Mouse (Mus musculus) neural tube, embryonic 11.5 days (tissue): ENCODE measurements at regions not wholly inside any gene's neighbourhood (a gene's known extent, or its start where the extent isn't known, plus 50 kb on each side); places are given as distances from the start of the nearest gene placed in this dataset.
A peak's percentile ranks its signal among the peaks of the same experiment; 100 is the strongest.

Experiments
- ATAC-seq: fragments of 200-750 bp; cut with Nextera tagmentation; 2 replicates; pipeline ENCODE4 v1.8.0; 2017; ENCODE audit warnings: moderate number of reproducible peaks, mild to moderate bottlenecking, moderate TSS enrichment, moderate library complexity; ENCODE audit not compliant: insufficient read depth, low FRiP score, low TSS enrichment
- DNase-seq: peaks from one replicate; pipeline ENCODE4 v3.0.0-alpha.2; 2015; ENCODE audit warnings: low spot score
- H3K27ac ChIP-seq: fragments of 300-500 bp; sonication (generic); 2 replicates; pipeline ENCODE4 v1.5.1; 2014; ENCODE audit warnings: low read depth, mild to moderate bottlenecking, low read length
- H3K27me3 ChIP-seq: fragments of 300-500 bp; sonication (generic); 2 replicates; pipeline ENCODE4 v1.6.1; 2014; ENCODE audit warnings: mild to moderate bottlenecking, low read length, mixed read lengths; ENCODE audit not compliant: control insufficient read depth, insufficient read depth
- H3K36me3 ChIP-seq: fragments of 300-500 bp; sonication (generic); 2 replicates; pipeline ENCODE4 v1.6.1; 2014; ENCODE audit warnings: mild to moderate bottlenecking, low read length, moderate library complexity, mixed read lengths; ENCODE audit not compliant: control insufficient read depth, insufficient read depth
- H3K4me1 ChIP-seq: fragments of 300-500 bp; sonication (generic); 2 replicates; pipeline ENCODE4 v1.6.1; 2014; ENCODE audit warnings: low read length, mixed read lengths; ENCODE audit not compliant: control insufficient read depth, insufficient read depth
- H3K4me2 ChIP-seq: fragments of 300-500 bp; sonication (generic); 2 replicates; pipeline ENCODE4 v1.6.1; 2014; ENCODE audit warnings: low read depth, mild to moderate bottlenecking, moderate library complexity
- H3K4me3 ChIP-seq: fragments of 300-500 bp; sonication (generic); 2 replicates; pipeline ENCODE4 v1.5.1; 2014; ENCODE audit warnings: low read depth, low read length
- H3K9ac ChIP-seq: fragments of 300-500 bp; sonication (generic); 2 replicates; pipeline ENCODE4 v1.6.1; 2014; ENCODE audit warnings: mild to moderate bottlenecking, low read length
- H3K9me3 ChIP-seq: fragments of 300-500 bp; sonication (generic); 2 replicates; pipeline ENCODE4 v1.6.1; 2016; ENCODE audit warnings: low read length; ENCODE audit not compliant: control insufficient read depth
- WGBS: fragments of 180-500 bp; shearing (Covaris S2); extraction: QIAGEN DNeasy Blood & Tissue Kit; methylation state at CpG from one replicate; pipeline ENCODE4 v1.1.7; 2014; 5-methylcytosine and 5-hydroxymethylcytosine counted together

DNA sequence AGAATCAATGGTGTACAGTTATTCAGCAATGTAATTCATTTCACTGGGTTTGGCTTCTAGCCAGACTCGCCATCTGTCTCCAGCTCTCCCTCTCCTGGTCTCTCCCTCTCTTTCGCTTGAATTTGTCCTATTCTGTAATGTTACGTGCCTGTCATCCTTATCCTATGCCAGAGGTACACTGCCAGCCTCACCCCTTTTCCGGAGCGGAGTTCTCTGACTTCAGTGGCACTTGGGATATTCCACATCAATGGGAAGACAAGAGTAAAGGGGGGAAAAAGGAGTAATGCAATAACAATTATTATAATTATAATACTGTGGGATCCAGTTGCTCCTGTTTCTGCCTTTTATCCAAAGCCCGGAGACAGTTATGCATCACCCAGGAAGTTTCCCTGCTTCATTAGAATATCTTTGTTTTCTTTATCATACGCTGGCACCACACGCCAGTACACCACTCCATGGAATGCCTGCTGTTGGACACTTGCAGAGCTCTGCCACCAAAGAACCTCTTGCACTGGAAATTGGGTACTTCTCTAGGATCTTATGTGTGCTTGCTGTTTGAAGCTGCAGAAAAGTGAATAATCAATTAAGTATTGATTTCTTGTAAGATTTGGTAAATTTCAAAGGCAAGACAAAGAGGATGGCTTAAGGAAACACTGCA lies 953.6 kb upstream of the Gm8797 start:
- no peaks in the 10 kb centered on the region for H3K27me3 ChIP-seq
- H3K9ac ChIP-seq: no peak overlapping the region
- 0 out of 2 replicates have a peak, but pooled peaks cover 3% of the 10 kb centered on the region for H3K4me1 ChIP-seq
- no peak overlapping the region for H3K4me3 ChIP-seq
- no peaks in the 10 kb centered on the region for H3K9me3 ChIP-seq
- DNase-seq (peak; percentile 20), ATAC-seq (peak; percentile 75)
- H3K36me3 ChIP-seq: no peaks in the 10 kb centered on the region
- H3K4me2 ChIP-seq: no peak overlapping the region
- no peak overlapping the region for H3K27ac ChIP-seq
- 69% methylated on average over 8 of the region's 8 CpGs for WGBS

DNA sequence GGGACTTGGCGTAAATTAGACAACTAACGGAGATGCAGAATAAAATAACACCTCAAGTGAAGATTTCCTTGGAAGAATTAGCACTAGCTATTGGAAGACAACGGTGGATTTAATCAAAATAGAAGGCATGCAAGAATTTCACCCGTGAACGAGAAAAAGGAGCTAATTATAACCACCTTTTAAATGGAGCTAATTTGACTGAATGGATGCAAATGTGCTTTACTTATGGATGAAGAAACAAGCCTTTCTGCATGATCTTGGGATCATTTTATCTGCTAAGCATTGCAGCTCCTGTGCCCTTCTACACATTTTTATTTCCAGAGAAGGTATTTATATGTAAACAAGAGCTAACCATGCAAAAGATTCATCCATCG lies 953.1 kb upstream of the Gm8797 start:
- WGBS: 72% methylated on average over 6 of the region's 6 CpGs
- no peak overlapping the region for H3K4me2 ChIP-seq
- H3K36me3 ChIP-seq: no peaks in the 10 kb centered on the region
- 0 out of 2 replicates have a peak, but pooled peaks cover 3% of the 10 kb centered on the region for H3K4me1 ChIP-seq
- H3K4me3 ChIP-seq: no peak overlapping the region
- ATAC-seq (no peak), DNase-seq (no peak)
- no peak overlapping the region for H3K9ac ChIP-seq
- no peaks in the 10 kb centered on the region for H3K9me3 ChIP-seq
- no peaks in the 10 kb centered on the region for H3K27me3 ChIP-seq
- no peak overlapping the region for H3K27ac ChIP-seq

- no peaks in the 10 kb centered on the region for H3K27me3 ChIP-seq
- DNase-seq (no peak), ATAC-seq (0 out of 2 replicates have a peak, but pooled peaks have one; percentile 4)
- WGBS: 60% methylated on average over 3 of the region's 3 CpGs
- H3K4me3 ChIP-seq: no peak overlapping the region
- H3K9ac ChIP-seq: no peak overlapping the region
- H3K4me1 ChIP-seq: 0 out of 2 replicates have a peak, but pooled peaks cover 3% of the 10 kb centered on the region
- no peak overlapping the region for H3K27ac ChIP-seq
- H3K36me3 ChIP-seq: no peaks in the 10 kb centered on the region
- no peaks in the 10 kb centered on the region for H3K9me3 ChIP-seq
- H3K4me2 ChIP-seq: no peak overlapping the region
Observed at GRCm38 (mm10) chr3:4798366-4798765, 952.2 kb upstream of the Gm8797 start.

- no peaks in the 10 kb centered on the region for H3K4me1 ChIP-seq
- no peak for ATAC-seq
- H3K27me3 ChIP-seq: no peaks in the 10 kb centered on the region
- no peak for DNase-seq
- 96% methylated on average over 1 of the region's 1 CpGs for WGBS
- no peak overlapping the region for H3K4me2 ChIP-seq
- H3K4me3 ChIP-seq: no peak overlapping the region
- H3K9me3 ChIP-seq: no peaks in the 10 kb centered on the region
- no peak overlapping the region for H3K9ac ChIP-seq
- H3K27ac ChIP-seq: no peak overlapping the region
- H3K36me3 ChIP-seq: no peaks in the 10 kb centered on the region
Observed at GRCm38 (mm10) chr3:4834459-4834858, 916.1 kb upstream of the Gm8797 start.

- Histone ChIP-seq H3K9ac (no peak overlapping the region), H3K36me3 (no peaks in the 10 kb centered on the region), H3K4me2 (no peak overlapping the region), H3K4me3 (no peak overlapping the region), H3K27ac (no peak overlapping the region), H3K9me3 (no peaks in the 10 kb centered on the region), H3K27me3 (no peaks in the 10 kb centered on the region), H3K4me1 (no peaks in the 10 kb centered on the region)
- 94% methylated on average over 1 of the region's 1 CpGs for WGBS
- ATAC-seq (no peak), DNase-seq (no peak)
Observed at GRCm38 (mm10) chr3:4835645-4836044, 915.0 kb upstream of the Gm8797 start.

GRCm38 (mm10) chr3:4836888-4837287 lies 913.7 kb upstream of the Gm8797 start:
- ATAC-seq (no peak), DNase-seq (no peak)
- WGBS: 58% methylated on average over 1 of the region's 1 CpGs
- Histone ChIP-seq H3K27ac (no peak overlapping the region), H3K4me3 (no peak overlapping the region), H3K4me2 (no peak overlapping the region), H3K4me1 (no peaks in the 10 kb centered on the region), H3K36me3 (no peaks in the 10 kb centered on the region), H3K9me3 (no peaks in the 10 kb centered on the region), H3K27me3 (no peaks in the 10 kb centered on the region), H3K9ac (no peak overlapping the region)

- H3K27ac ChIP-seq: no peak overlapping the region
- WGBS: 72% methylated on average over 1 of the region's 1 CpGs
- H3K4me3 ChIP-seq: no peak overlapping the region
- H3K27me3 ChIP-seq: no peaks in the 10 kb centered on the region
- H3K9me3 ChIP-seq: no peaks in the 10 kb centered on the region
- H3K9ac ChIP-seq: no peak overlapping the region
- H3K4me1 ChIP-seq: no peaks in the 10 kb centered on the region
- ATAC-seq (peak; percentile 41; the same call in 1 of the 2 replicates), DNase-seq (no peak)
- H3K36me3 ChIP-seq: no peaks in the 10 kb centered on the region
- H3K4me2 ChIP-seq: no peak overlapping the region
Observed at GRCm38 (mm10) chr3:4854958-4855566, 895.5 kb upstream of the Gm8797 start.

DNA sequence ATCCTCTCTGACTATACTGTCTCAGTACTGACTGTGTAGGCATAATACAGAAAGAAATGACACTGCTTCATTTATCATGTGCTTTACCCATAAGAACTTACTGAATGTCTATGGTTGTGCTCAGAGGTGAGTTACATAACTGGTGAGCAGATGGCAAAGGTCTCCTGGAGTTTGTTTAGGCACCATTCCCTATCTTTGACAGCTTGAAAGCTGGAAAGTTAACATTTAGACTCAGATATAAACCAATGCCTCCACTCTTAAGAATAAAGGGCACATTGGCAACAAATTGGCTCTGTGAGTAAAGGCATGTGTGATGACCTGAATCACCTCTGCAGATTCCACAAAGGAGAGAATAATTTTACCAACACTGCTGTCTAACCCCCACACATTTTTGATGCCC lies 894.0 kb upstream of the Gm8797 start:
- no peaks in the 10 kb centered on the region for H3K36me3 ChIP-seq
- no peak for ATAC-seq
- H3K4me1 ChIP-seq: no peaks in the 10 kb centered on the region
- no peak overlapping the region for H3K9ac ChIP-seq
- no peak overlapping the region for H3K4me3 ChIP-seq
- no peak overlapping the region for H3K27ac ChIP-seq
- DNase-seq: no peak
- no peak overlapping the region for H3K4me2 ChIP-seq
- no peaks in the 10 kb centered on the region for H3K27me3 ChIP-seq
- H3K9me3 ChIP-seq: no peaks in the 10 kb centered on the region

DNA sequence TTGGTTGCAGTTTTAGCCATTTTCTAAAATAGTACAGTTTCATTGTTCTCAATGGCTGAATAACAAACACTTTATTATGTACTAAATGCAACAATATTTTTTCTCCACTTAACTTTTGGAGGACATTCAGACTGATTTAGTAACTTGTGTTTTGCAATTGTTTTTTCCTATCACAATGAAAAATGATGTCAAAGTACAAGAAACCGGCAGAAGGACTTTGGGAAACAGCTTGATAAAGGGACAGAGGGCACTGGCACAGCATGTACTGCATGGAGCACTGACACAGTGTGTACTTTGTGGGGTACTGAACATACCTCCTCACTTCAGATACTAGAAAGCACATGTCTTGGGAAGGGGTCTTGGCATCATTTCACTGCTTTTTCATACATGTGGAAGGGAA lies 884.4 kb upstream of the Gm8797 start:
- no peak overlapping the region for H3K27ac ChIP-seq
- no peak for DNase-seq
- no peak for ATAC-seq
- no peak overlapping the region for H3K4me2 ChIP-seq
- no peaks in the 10 kb centered on the region for H3K36me3 ChIP-seq
- no peaks in the 10 kb centered on the region for H3K27me3 ChIP-seq
- 83% methylated on average over 1 of the region's 1 CpGs for WGBS
- no peaks in the 10 kb centered on the region for H3K4me1 ChIP-seq
- no peaks in the 10 kb centered on the region for H3K9me3 ChIP-seq
- H3K9ac ChIP-seq: no peak overlapping the region
- no peak overlapping the region for H3K4me3 ChIP-seq
